Mouse (Mus musculus): ENCODE data around the gene Gfm2.

Gfm2 gene

DNA sequence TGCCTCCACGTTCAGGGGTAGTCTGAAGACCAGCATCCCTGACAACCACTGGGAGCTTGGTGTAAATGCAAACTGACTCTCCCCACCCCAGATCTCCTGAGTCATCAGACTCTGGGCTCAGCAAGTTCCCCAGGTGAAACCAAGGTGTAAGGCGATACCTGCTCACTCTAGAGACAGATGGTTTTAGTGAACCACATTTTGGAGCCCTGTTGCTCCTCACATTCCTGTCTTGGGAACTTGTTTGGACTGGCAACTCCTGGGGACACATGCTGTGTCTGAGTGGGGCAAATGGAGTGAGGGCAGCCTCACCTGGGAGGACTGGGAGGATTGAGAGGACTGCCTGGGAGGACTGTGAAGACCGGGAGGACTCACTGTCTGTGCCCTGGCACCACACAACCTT, 90.1 kb downstream of the Gfm2 start:
- DNase-seq (ENCODE audit: low spot score in 2 of 2) = no peak

DNA sequence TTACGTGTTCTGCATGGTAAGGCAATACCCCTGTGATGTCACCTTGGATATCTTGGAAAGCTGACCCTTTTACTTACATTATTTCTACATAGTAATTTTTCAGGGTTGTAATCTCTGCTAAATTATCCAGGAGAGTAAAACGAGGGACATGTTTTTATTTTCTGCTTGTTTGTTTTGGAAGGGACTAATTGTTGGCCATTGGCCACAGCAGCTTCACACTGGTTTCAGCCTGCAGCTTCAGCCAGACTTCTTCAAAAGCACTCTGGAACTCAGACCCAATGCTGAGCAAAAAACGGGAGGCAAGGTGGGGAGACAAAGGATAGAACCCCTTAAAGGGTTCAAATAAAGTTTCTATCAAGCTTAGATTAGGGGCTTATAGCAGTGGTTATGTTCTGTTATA, 92.4 kb downstream of the Gfm2 start:
- DNase-seq (ENCODE audit: low spot score in 2 of 2) = no peak

Measured in right cerebral cortex, adult 2 months (tissue).